Mouse (Mus musculus) intestine, postnatal 0 days (tissue): ENCODE results near the gene Gm20696. TPM values are rescaled to one million over a fixed set of nuclear protein-coding genes. Genes with fewer than 3 reads are reported as not detected.

Experiments
- ATAC-seq: fragments of 200-750 bp; cut with Nextera tagmentation; 2 replicates; pipeline ENCODE4 v1.8.0; 2017; ENCODE audit warnings: mild to moderate bottlenecking, moderate TSS enrichment, moderate library complexity
- H3K27ac ChIP-seq: fragments of 300-500 bp; sonication (generic); 2 replicates; pipeline ENCODE4 v1.5.1; 2014; ENCODE audit warnings: mild to moderate bottlenecking, low read depth, low read length, moderate library complexity
- H3K27me3 ChIP-seq: fragments of 300-500 bp; sonication (generic); replicated peaks from 2 replicates; pipeline ENCODE4 v1.6.1; 2014; ENCODE audit warnings: low read length, mixed read lengths; ENCODE audit not compliant: control insufficient read depth, insufficient read depth
- H3K36me3 ChIP-seq: fragments of 300-500 bp; sonication (generic); 2 replicates; pipeline ENCODE4 v1.6.1; 2014; ENCODE audit warnings: mild to moderate bottlenecking, moderate library complexity; ENCODE audit not compliant: control insufficient read depth, insufficient read depth
- H3K4me1 ChIP-seq: fragments of 300-500 bp; sonication (generic); replicated peaks from 2 replicates; pipeline ENCODE4 v1.6.1; 2014; ENCODE audit warnings: antibody characterized with exemption, low read length, mixed read lengths; ENCODE audit not compliant: control insufficient read depth, insufficient read depth
- H3K4me2 ChIP-seq: fragments of 300-500 bp; sonication (generic); replicated peaks from 2 replicates; pipeline ENCODE4 v1.6.1; 2014; ENCODE audit warnings: low read depth, mild to moderate bottlenecking, moderate library complexity
- H3K4me3 ChIP-seq: fragments of 300-500 bp; sonication (generic); 2 replicates; pipeline ENCODE4 v1.5.1; 2014; ENCODE audit warnings: low read depth, low read length
- H3K9ac ChIP-seq: fragments of 300-500 bp; sonication (generic); 2 replicates; pipeline ENCODE4 v1.6.1; 2014; ENCODE audit warnings: mild to moderate bottlenecking, low read depth, low read length
- H3K9me3 ChIP-seq: fragments of 300-500 bp; sonication (generic); 2 replicates; pipeline ENCODE4 v1.6.1; 2016; ENCODE audit warnings: mixed run types; ENCODE audit not compliant: control insufficient read depth
- CTCF ChIP-seq: sonication (generic); IDR thresholded peaks from 2 replicates; pipeline ENCODE4 v1.5.1; 2016; ENCODE audit warnings: low read depth, mild to moderate bottlenecking, control low read depth, antibody characterized with exemption, moderate library complexity
- WGBS: fragments of 180-500 bp; shearing (Covaris S2); extraction: QIAGEN DNeasy Blood & Tissue Kit; methylation state at CpG from one replicate; pipeline ENCODE4 v1.1.7; 2014; 5-methylcytosine and 5-hydroxymethylcytosine counted together
- polyA plus RNA-seq: library from polyadenylated mRNA; unstranded; fragments of >200 nt; fragmentation: Nextera tagmentation; extraction: Ambion mirVana; gene quantifications from 2 replicates; pipeline ENCODE4 v1.2.1, GENCODE M21; 2015

The Gm20696 gene
- polyA plus RNA-seq, 1 experiment from 2014 or later: 1.4 TPM

- H3K9ac ChIP-seq: no peak overlapping the region
- H3K4me1 ChIP-seq: no peaks in the 10 kb centered on the region
- H3K9me3 ChIP-seq: no peaks in the 10 kb centered on the region
- H3K4me2 ChIP-seq: no peak overlapping the region
- TF ChIP-seq CTCF: no peak
- H3K36me3 ChIP-seq: no peaks in the 10 kb centered on the region
- H3K27ac ChIP-seq: no peak overlapping the region
- H3K27me3 ChIP-seq: no peaks in the 10 kb centered on the region
- no peak for ATAC-seq
- H3K4me3 ChIP-seq: no peak overlapping the region
- 50% methylated on average over 3 of the region's 3 CpGs for WGBS
Measured at GRCm38 (mm10) chr6:99541105-99541504, 125.5 kb downstream of the Gm20696 start.

GRCm38 (mm10) chr6:99540653-99541052 lies 125.9 kb downstream of the Gm20696 start:
- H3K27me3 ChIP-seq: no peaks in the 10 kb centered on the region
- no peak overlapping the region for H3K4me2 ChIP-seq
- H3K36me3 ChIP-seq: no peaks in the 10 kb centered on the region
- WGBS: 68% methylated on average over 6 of the region's 6 CpGs
- no peaks in the 10 kb centered on the region for H3K9me3 ChIP-seq
- no peaks in the 10 kb centered on the region for H3K4me1 ChIP-seq
- no peak overlapping the region for H3K27ac ChIP-seq
- no peak for TF ChIP-seq CTCF
- ATAC-seq: no peak
- no peak overlapping the region for H3K4me3 ChIP-seq
- no peak overlapping the region for H3K9ac ChIP-seq

GRCm38 (mm10) chr6:99540146-99540545 lies 126.5 kb downstream of the Gm20696 start:
- 81% methylated on average over 5 of the region's 5 CpGs for WGBS
- no peak for ATAC-seq
- Histone ChIP-seq H3K4me3 (no peak overlapping the region), H3K4me1 (no peaks in the 10 kb centered on the region), H3K36me3 (no peaks in the 10 kb centered on the region), H3K9ac (no peak overlapping the region), H3K9me3 (no peaks in the 10 kb centered on the region), H3K27me3 (no peaks in the 10 kb centered on the region), H3K27ac (no peak overlapping the region), H3K4me2 (no peak overlapping the region)
- TF ChIP-seq CTCF: no peak

- H3K9me3 ChIP-seq: no peaks in the 10 kb centered on the region
- H3K4me3 ChIP-seq: no peak overlapping the region
- H3K4me1 ChIP-seq: no peaks in the 10 kb centered on the region
- WGBS: 64% methylated on average over 17 of the region's 17 CpGs
- no peak for TF ChIP-seq CTCF
- no peaks in the 10 kb centered on the region for H3K27me3 ChIP-seq
- no peak for ATAC-seq
- no peak overlapping the region for H3K27ac ChIP-seq
- H3K9ac ChIP-seq: no peak overlapping the region
- no peak overlapping the region for H3K4me2 ChIP-seq
- H3K36me3 ChIP-seq: no peaks in the 10 kb centered on the region
Measured at GRCm38 (mm10) chr6:99538194-99538941, 128.2 kb downstream of the Gm20696 start.

GRCm38 (mm10) chr6:99534211-99534745 lies 132.3 kb downstream of the Gm20696 start:
- no peaks in the 10 kb centered on the region for H3K4me1 ChIP-seq
- no peaks in the 10 kb centered on the region for H3K9me3 ChIP-seq
- H3K4me3 ChIP-seq: no peak overlapping the region
- 69% methylated on average over 5 of the region's 5 CpGs for WGBS
- H3K4me2 ChIP-seq: no peak overlapping the region
- no peak overlapping the region for H3K27ac ChIP-seq
- no peaks in the 10 kb centered on the region for H3K27me3 ChIP-seq
- no peaks in the 10 kb centered on the region for H3K36me3 ChIP-seq
- no peak for ATAC-seq
- no peak overlapping the region for H3K9ac ChIP-seq
- TF ChIP-seq CTCF: no peak

GRCm38 (mm10) chr6:99532458-99532857 lies 134.1 kb downstream of the Gm20696 start:
- H3K27me3 ChIP-seq: no peaks in the 10 kb centered on the region
- no peaks in the 10 kb centered on the region for H3K9me3 ChIP-seq
- no peaks in the 10 kb centered on the region for H3K4me1 ChIP-seq
- H3K4me3 ChIP-seq: no peak overlapping the region
- no peak for TF ChIP-seq CTCF
- H3K36me3 ChIP-seq: no peaks in the 10 kb centered on the region
- no peak overlapping the region for H3K9ac ChIP-seq
- no peak overlapping the region for H3K4me2 ChIP-seq
- H3K27ac ChIP-seq: no peak overlapping the region
- ATAC-seq: no peak
- WGBS: 49% methylated on average over 4 of the region's 4 CpGs
